Mouse (Mus musculus) forebrain, embryonic 10.5 days (tissue): ENCODE measurements around the gene Vps53. TPM values are rescaled to one million over a fixed set of nuclear protein-coding genes. Genes with fewer than 3 reads are reported as not detected.

Experiments used
- DNase-seq: peaks from one replicate; pipeline ENCODE4 v3.0.0-alpha.2; 2017; ENCODE audit warnings: low spot score; ENCODE audit errors: extremely low spot score
- H3K27ac ChIP-seq: fragments of 300-500 bp; sonication (generic); 2 replicates; pipeline ENCODE4 v1.5.1; 2016; ENCODE audit warnings: mild to moderate bottlenecking
- H3K27me3 ChIP-seq: fragments of 300-500 bp; sonication (generic); 2 replicates; pipeline ENCODE4 v1.6.1; 2016; ENCODE audit warnings: mild to moderate bottlenecking; ENCODE audit not compliant: poor library complexity, severe bottlenecking
- H3K36me3 ChIP-seq: fragments of 300-500 bp; sonication (generic); replicated peaks from 2 replicates; pipeline ENCODE4 v1.6.1; 2016; ENCODE audit warnings: mild to moderate bottlenecking, moderate library complexity
- H3K4me1 ChIP-seq: fragments of 300-500 bp; sonication (generic); 2 replicates; pipeline ENCODE4 v1.6.1; 2016
- H3K4me3 ChIP-seq: fragments of 300-500 bp; sonication (generic); 2 replicates; pipeline ENCODE4 v1.5.1; 2016; ENCODE audit warnings: mild to moderate bottlenecking, moderate library complexity
- H3K9me3 ChIP-seq: fragments of 300-500 bp; sonication (generic); 2 replicates; pipeline ENCODE4 v1.6.1; 2016; ENCODE audit warnings: mild to moderate bottlenecking, moderate library complexity
- WGBS: fragments of 180-500 bp; shearing (Covaris S2); methylation state at CpG from one replicate; pipeline ENCODE4 v1.1.7; 2016; 5-methylcytosine and 5-hydroxymethylcytosine counted together
- polyA plus RNA-seq: library from polyadenylated mRNA; unstranded; fragments of >200 nt; fragmentation: Nextera tagmentation; extraction: Ambion mirVana; gene quantifications from 2 replicates; pipeline ENCODE4 v1.2.1, GENCODE M21; 2016

Vps53 gene
- polyA plus RNA-seq, 1 experiment from 2014 or later: 38.6 TPM

- no peak for DNase-seq
- 76% methylated on average over 8 of the region's 8 CpGs for WGBS
- no peak overlapping the region for H3K27ac ChIP-seq
These were observed 54.1 kb downstream of the Vps53 start for GRCm38 (mm10) chr11:76125386-76125785.

GRCm38 (mm10) chr11:76123517-76123916 is 55.9 kb downstream of the Vps53 start:
- Histone ChIP-seq H3K9me3 (no peaks in the 10 kb centered on the region), H3K36me3 (peaks cover 32% of the 10 kb centered on the region), H3K27me3 (no peaks in the 10 kb centered on the region), H3K4me3 (no peak overlapping the region), H3K4me1 (no peaks in the 10 kb centered on the region; the same call in 1 of the 2 replicates), H3K27ac (no peak overlapping the region)
- 92% methylated on average over 1 of the region's 1 CpGs for WGBS
- DNase-seq: no peak

More at GRCm38 (mm10) chr11:76125386-76125785, 54.1 kb downstream of the Vps53 start:
- peaks cover 27% of the 10 kb centered on the region for H3K36me3 ChIP-seq
- H3K4me1 ChIP-seq: no peaks in the 10 kb centered on the region; the same call in 1 of the 2 replicates
- no peaks in the 10 kb centered on the region for H3K9me3 ChIP-seq
- H3K4me3 ChIP-seq: no peak overlapping the region
- H3K27me3 ChIP-seq: no peaks in the 10 kb centered on the region

GRCm38 (mm10) chr11:76122571-76122970 is 56.9 kb downstream of the Vps53 start:
- Histone ChIP-seq H3K27me3 (no peaks in the 10 kb centered on the region), H3K36me3 (peaks cover 33% of the 10 kb centered on the region), H3K27ac (no peak overlapping the region), H3K4me1 (no peaks in the 10 kb centered on the region; the same call in 1 of the 2 replicates), H3K9me3 (no peaks in the 10 kb centered on the region), H3K4me3 (no peak overlapping the region)
- no peak for DNase-seq
- 86% methylated on average over 2 of the region's 2 CpGs for WGBS

GRCm38 (mm10) chr11:76121086-76121485 is 58.4 kb downstream of the Vps53 start:
- Histone ChIP-seq H3K4me1 (no peaks in the 10 kb centered on the region; the same call in 1 of the 2 replicates), H3K27me3 (no peaks in the 10 kb centered on the region), H3K36me3 (peaks cover 44% of the 10 kb centered on the region), H3K27ac (no peak overlapping the region), H3K9me3 (no peaks in the 10 kb centered on the region), H3K4me3 (no peak overlapping the region)
- DNase-seq: no peak
- WGBS: 93% methylated on average over 4 of the region's 4 CpGs

- Histone ChIP-seq H3K9me3 (no peaks in the 10 kb centered on the region), H3K4me3 (no peak overlapping the region), H3K27ac (no peak overlapping the region), H3K27me3 (no peaks in the 10 kb centered on the region), H3K4me1 (no peaks in the 10 kb centered on the region; the same call in 1 of the 2 replicates), H3K36me3 (peaks cover 47% of the 10 kb centered on the region)
- WGBS: 68% methylated on average over 10 of the region's 10 CpGs
- no peak for DNase-seq
These were observed 59.0 kb downstream of the Vps53 start for GRCm38 (mm10) chr11:76120407-76120901.

- Histone ChIP-seq H3K9me3 (no peaks in the 10 kb centered on the region), H3K36me3 (peaks cover 29% of the 10 kb centered on the region), H3K4me1 (no peaks in the 10 kb centered on the region), H3K4me3 (no peak overlapping the region), H3K27me3 (no peaks in the 10 kb centered on the region), H3K27ac (no peak overlapping the region)
- WGBS: 96% methylated on average over 3 of the region's 3 CpGs
- DNase-seq: no peak
These were observed 69.0 kb downstream of the Vps53 start for GRCm38 (mm10) chr11:76110416-76110815.

- WGBS: 89% methylated on average over 11 of the region's 11 CpGs
- Histone ChIP-seq H3K4me1 (no peaks in the 10 kb centered on the region), H3K27ac (no peak overlapping the region), H3K27me3 (no peaks in the 10 kb centered on the region), H3K4me3 (no peak overlapping the region), H3K9me3 (no peaks in the 10 kb centered on the region), H3K36me3 (peaks cover 11% of the 10 kb centered on the region; the same call in 1 of the 2 replicates)
- no peak for DNase-seq
These were observed 72.6 kb downstream of the Vps53 start for GRCm38 (mm10) chr11:76106551-76107496.

- peaks cover 24% of the 10 kb centered on the region for H3K36me3 ChIP-seq
- no peaks in the 10 kb centered on the region for H3K9me3 ChIP-seq
- no peak overlapping the region for H3K27ac ChIP-seq
- H3K4me1 ChIP-seq: no peaks in the 10 kb centered on the region
- H3K4me3 ChIP-seq: no peak overlapping the region
- DNase-seq: no peak
- H3K27me3 ChIP-seq: no peaks in the 10 kb centered on the region
These were observed 78.3 kb downstream of the Vps53 start for GRCm38 (mm10) chr11:76101154-76101553.

GRCm38 (mm10) chr11:76099193-76099975 is 80.1 kb downstream of the Vps53 start:
- 88% methylated on average over 4 of the region's 4 CpGs for WGBS

GRCm38 (mm10) chr11:76093610-76094009 is 85.8 kb downstream of the Vps53 start:
- WGBS: 94% methylated on average over 8 of the region's 8 CpGs
- DNase-seq: no peak

More at GRCm38 (mm10) chr11:76099193-76099975, 80.1 kb downstream of the Vps53 start:
- no peak overlapping the region for H3K4me3 ChIP-seq
- H3K36me3 ChIP-seq: peaks cover 23% of the 10 kb centered on the region
- H3K27ac ChIP-seq: no peak overlapping the region
- no peaks in the 10 kb centered on the region for H3K9me3 ChIP-seq
- H3K27me3 ChIP-seq: no peaks in the 10 kb centered on the region
- no peaks in the 10 kb centered on the region for H3K4me1 ChIP-seq
- no peak for DNase-seq

GRCm38 (mm10) chr11:76089776-76090175 is 89.7 kb downstream of the Vps53 start:
- Histone ChIP-seq H3K27ac (no peak overlapping the region), H3K4me1 (0 out of 2 replicates have a peak, but pooled peaks cover 3% of the 10 kb centered on the region), H3K36me3 (peaks cover 23% of the 10 kb centered on the region), H3K27me3 (no peaks in the 10 kb centered on the region), H3K4me3 (no peak overlapping the region), H3K9me3 (no peaks in the 10 kb centered on the region)
- DNase-seq: no peak
- WGBS: 93% methylated on average over 6 of the region's 6 CpGs

More at GRCm38 (mm10) chr11:76093610-76094009, 85.8 kb downstream of the Vps53 start:
- H3K27ac ChIP-seq: no peak overlapping the region
- H3K36me3 ChIP-seq: peaks cover 14% of the 10 kb centered on the region
- no peaks in the 10 kb centered on the region for H3K4me1 ChIP-seq
- no peak overlapping the region for H3K4me3 ChIP-seq
- H3K27me3 ChIP-seq: no peaks in the 10 kb centered on the region
- H3K9me3 ChIP-seq: no peaks in the 10 kb centered on the region

- H3K27me3 ChIP-seq: no peaks in the 10 kb centered on the region
- 86% methylated on average over 4 of the region's 4 CpGs for WGBS
These were observed 90.9 kb downstream of the Vps53 start for GRCm38 (mm10) chr11:76088506-76088905.

More at GRCm38 (mm10) chr11:76088506-76088905, 90.9 kb downstream of the Vps53 start:
- H3K9me3 ChIP-seq: no peaks in the 10 kb centered on the region
- H3K36me3 ChIP-seq: peaks cover 23% of the 10 kb centered on the region
- H3K4me3 ChIP-seq: no peak overlapping the region
- H3K27ac ChIP-seq: no peak overlapping the region
- no peak for DNase-seq
- H3K4me1 ChIP-seq: peaks cover 6% of the 10 kb centered on the region; the same call in 1 of the 2 replicates
